Mouse (Mus musculus) liver, adult 2 months (tissue): ENCODE results near the gene Ccdc141. TPM values are rescaled to one million over a fixed set of nuclear protein-coding genes. Genes with fewer than 3 reads are reported as not detected.

Experiments used
- DNase-seq: peaks from one replicate; pipeline ENCODE4 v3.0.0-alpha.2; 2011; ENCODE audit warnings: low read depth, low spot score; ENCODE audit errors: extremely low read depth
- H3K27ac ChIP-seq: fragments of 200-500 bp; replicated peaks from 2 replicates; pipeline ENCODE4 v1.5.1; 2012; ENCODE audit warnings: low read depth, mild to moderate bottlenecking, control low read depth, inconsistent platforms, low read length; ENCODE audit not compliant: insufficient read depth
- H3K27me3 ChIP-seq: fragments of 200-500 bp; 2 replicates; pipeline ENCODE4 v1.6.1; 2012; ENCODE audit warnings: mild to moderate bottlenecking, moderate library complexity, low read length, inconsistent platforms; ENCODE audit not compliant: control insufficient read depth, insufficient read depth
- H3K36me3 ChIP-seq: fragments of 200-500 bp; 2 replicates; pipeline ENCODE4 v1.6.1; 2012; ENCODE audit warnings: low read length, inconsistent platforms; ENCODE audit not compliant: control insufficient read depth, insufficient read depth
- H3K4me1 ChIP-seq: fragments of 200-500 bp; 2 replicates; pipeline ENCODE4 v1.6.1; 2011; ENCODE audit warnings: low read length; ENCODE audit not compliant: control insufficient read depth, insufficient read depth
- H3K4me3 ChIP-seq: fragments of 200-500 bp; 2 replicates; pipeline ENCODE4 v1.5.1; 2011; ENCODE audit warnings: low read depth, mild to moderate bottlenecking, control low read depth, low read length, moderate library complexity; ENCODE audit not compliant: insufficient read depth
- H3K79me2 ChIP-seq: fragments of 200-500 bp; 2 replicates; pipeline ENCODE4 v1.6.1; 2012; ENCODE audit warnings: inconsistent platforms, mild to moderate bottlenecking, low read length, moderate library complexity; ENCODE audit not compliant: control insufficient read depth, insufficient read depth
- H3K9ac ChIP-seq: fragments of 200-500 bp; 2 replicates; pipeline ENCODE4 v1.6.1; 2012; ENCODE audit warnings: low read depth, mild to moderate bottlenecking, control low read depth, inconsistent platforms, low read length
- CTCF ChIP-seq: fragments of 200-500 bp; IDR thresholded peaks from 2 replicates; pipeline ENCODE4 v1.5.1; 2011; ENCODE audit warnings: low read depth, low read length, control low read depth
- POLR2A ChIP-seq: fragments of 200-500 bp; IDR thresholded peaks from 2 replicates; pipeline ENCODE4 v1.6.1; 2011; ENCODE audit warnings: low read length, control low read depth; ENCODE audit not compliant: insufficient read depth; ENCODE audit errors: extremely low read depth
- WGBS: fragments of 180-500 bp; shearing (Covaris S2); methylation state at CpG from one replicate; pipeline ENCODE4 v1.1.7; 2018; 5-methylcytosine and 5-hydroxymethylcytosine counted together
- polyA plus RNA-seq: library from polyadenylated mRNA; depleted of rRNA; stranded (reverse); fragments of >200 nt; gene quantifications from 2 replicates; pipeline ENCODE4 v1.2.3, GENCODE M21; 2012
- total RNA-seq: library from RNA; depleted of rRNA; stranded (reverse); fragments of >200 nt; gene quantifications from 2 replicates; pipeline ENCODE4 v1.2.3, GENCODE M21; 2014

The Ccdc141 gene
- total and polyA plus RNA-seq, 2 experiments = 8.6 to 17.7 TPM

DNA sequence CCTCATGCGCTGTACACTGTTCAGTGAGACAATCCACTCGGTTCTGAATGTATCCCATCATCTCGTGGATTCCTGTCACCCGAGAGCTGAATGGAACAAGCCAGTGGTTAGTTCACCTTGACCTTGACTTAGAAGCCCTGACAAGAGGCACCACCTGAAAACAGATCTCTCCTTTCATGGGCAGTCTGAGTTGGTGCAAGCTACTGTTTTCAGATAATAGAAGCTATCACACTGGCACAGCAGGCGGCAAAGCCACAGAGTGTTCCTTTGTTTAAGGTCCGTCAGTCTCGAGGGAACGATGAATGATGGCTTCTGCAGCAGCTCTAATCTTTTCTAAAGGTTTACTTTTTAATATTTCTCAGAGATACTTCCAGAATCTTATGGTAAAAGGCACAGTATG lies 110.8 kb downstream of the Ccdc141 start:
- Histone ChIP-seq H3K4me1 (no peaks in the 10 kb centered on the region), H3K9ac (no peak overlapping the region), H3K27ac (no peak overlapping the region), H3K4me3 (no peak overlapping the region), H3K36me3 (peaks cover 15% of the 10 kb centered on the region), H3K79me2 (no peaks in the 10 kb centered on the region), H3K27me3 (no peaks in the 10 kb centered on the region)
- TF ChIP-seq POLR2A = no peak
- TF ChIP-seq CTCF = no peak
- WGBS = 89% methylated on average over 8 of the region's 8 CpGs
- no peak for DNase-seq

DNA sequence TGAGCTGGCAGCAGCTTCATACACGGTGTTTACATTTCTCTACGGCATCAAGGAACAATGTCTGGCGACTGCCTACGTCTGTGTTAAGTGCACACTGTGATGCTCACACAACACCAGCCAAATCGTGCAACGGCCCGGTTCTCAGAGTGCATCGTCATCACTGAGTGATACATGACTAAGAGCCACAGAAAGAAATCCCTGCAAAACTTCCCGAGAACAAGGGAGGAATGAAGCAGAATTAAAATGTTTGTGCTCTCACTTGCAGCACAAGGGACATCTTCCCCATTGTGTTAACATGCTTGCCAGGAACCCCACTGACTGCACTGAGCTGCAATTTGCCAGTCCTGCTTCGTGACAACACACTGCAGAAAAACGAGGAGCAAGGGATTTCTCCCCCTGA lies 114.1 kb downstream of the Ccdc141 start:
- no peak overlapping the region for H3K27ac ChIP-seq
- H3K4me1 ChIP-seq = no peaks in the 10 kb centered on the region
- H3K79me2 ChIP-seq = no peaks in the 10 kb centered on the region
- no peak for DNase-seq
- 83% methylated on average over 11 of the region's 11 CpGs for WGBS
- H3K36me3 ChIP-seq = peaks cover 32% of the 10 kb centered on the region
- no peak overlapping the region for H3K4me3 ChIP-seq
- H3K27me3 ChIP-seq = no peaks in the 10 kb centered on the region
- TF ChIP-seq POLR2A = no peak
- TF ChIP-seq CTCF = no peak
- no peak overlapping the region for H3K9ac ChIP-seq

DNA sequence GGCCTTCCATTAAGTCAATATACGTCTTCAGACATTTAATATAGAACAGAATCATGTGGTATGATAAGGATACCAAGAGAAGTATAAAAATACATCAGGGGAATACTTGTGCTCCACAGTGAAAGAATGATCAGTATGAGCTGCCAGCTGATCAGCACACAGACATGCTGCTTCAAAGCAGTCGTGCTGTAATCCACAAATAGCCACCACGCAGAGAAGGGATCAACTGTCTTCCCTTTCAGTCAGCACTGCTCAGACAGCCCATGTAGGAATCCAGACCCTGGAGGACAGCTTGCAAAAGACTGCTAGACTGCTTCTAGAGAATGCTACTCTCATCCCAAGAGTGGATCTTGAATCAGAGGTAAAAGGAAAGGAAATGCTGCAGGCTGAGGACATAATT lies 127.5 kb downstream of the Ccdc141 start:
- 87% methylated on average over 3 of the region's 3 CpGs for WGBS
- DNase-seq = no peak
- no peak overlapping the region for H3K4me3 ChIP-seq
- no peaks in the 10 kb centered on the region for H3K27me3 ChIP-seq
- H3K4me1 ChIP-seq = no peaks in the 10 kb centered on the region
- TF ChIP-seq CTCF = no peak
- no peak for TF ChIP-seq POLR2A
- peaks cover 24% of the 10 kb centered on the region for H3K36me3 ChIP-seq
- no peak overlapping the region for H3K27ac ChIP-seq
- H3K9ac ChIP-seq = no peak overlapping the region
- no peaks in the 10 kb centered on the region for H3K79me2 ChIP-seq

DNA sequence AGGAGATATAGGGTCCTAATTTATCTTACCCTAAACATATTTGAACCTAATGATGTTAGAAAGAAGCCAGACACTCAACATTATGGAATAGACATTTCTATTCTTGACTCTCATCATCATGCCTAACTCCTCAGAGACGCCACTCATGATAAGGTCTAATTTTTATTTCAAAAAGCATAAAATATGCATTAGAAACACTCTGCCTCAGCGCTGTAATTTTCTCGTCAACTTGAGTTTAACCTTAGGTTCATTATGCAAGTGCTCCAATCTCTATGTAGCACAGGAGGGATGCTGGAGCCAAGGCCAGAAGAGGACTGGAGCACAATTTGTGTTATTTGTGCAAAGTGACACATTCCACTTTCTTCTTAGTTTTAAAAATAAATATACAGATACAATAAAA lies 130.8 kb downstream of the Ccdc141 start:
- H3K27ac ChIP-seq = no peak overlapping the region
- H3K36me3 ChIP-seq = peaks cover 29% of the 10 kb centered on the region
- no peak for DNase-seq
- no peaks in the 10 kb centered on the region for H3K79me2 ChIP-seq
- H3K4me1 ChIP-seq = no peaks in the 10 kb centered on the region
- no peak for TF ChIP-seq POLR2A
- TF ChIP-seq CTCF = no peak
- H3K4me3 ChIP-seq = no peak overlapping the region
- no peaks in the 10 kb centered on the region for H3K27me3 ChIP-seq
- 91% methylated on average over 3 of the region's 3 CpGs for WGBS
- H3K9ac ChIP-seq = no peak overlapping the region

DNA sequence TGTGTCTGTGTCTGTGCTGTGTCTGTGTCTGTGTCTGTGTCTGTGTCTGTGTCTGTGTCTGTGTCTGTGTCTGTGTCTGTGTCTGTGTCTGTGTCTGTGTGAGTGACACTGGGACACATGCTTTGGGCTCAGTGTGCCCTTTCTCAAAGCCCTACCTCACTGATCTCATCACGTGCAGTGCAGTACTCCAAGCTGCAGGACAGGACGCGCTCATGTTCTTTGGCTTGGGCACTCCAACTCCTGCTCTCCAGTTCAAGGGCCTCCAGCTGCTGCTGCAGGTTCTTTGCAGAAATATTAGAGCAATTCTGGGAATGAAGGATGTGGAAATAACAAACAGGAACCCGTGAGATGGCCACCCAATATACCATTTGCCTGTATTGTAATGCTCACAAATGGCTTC lies 131.2 kb downstream of the Ccdc141 start:
- Histone ChIP-seq H3K79me2 (no peaks in the 10 kb centered on the region), H3K4me1 (no peaks in the 10 kb centered on the region), H3K4me3 (no peak overlapping the region), H3K9ac (no peak overlapping the region), H3K27ac (no peak overlapping the region), H3K36me3 (peaks cover 29% of the 10 kb centered on the region), H3K27me3 (no peaks in the 10 kb centered on the region)
- 85% methylated on average over 4 of the region's 4 CpGs for WGBS
- TF ChIP-seq CTCF = no peak
- TF ChIP-seq POLR2A = no peak
- no peak for DNase-seq

DNA sequence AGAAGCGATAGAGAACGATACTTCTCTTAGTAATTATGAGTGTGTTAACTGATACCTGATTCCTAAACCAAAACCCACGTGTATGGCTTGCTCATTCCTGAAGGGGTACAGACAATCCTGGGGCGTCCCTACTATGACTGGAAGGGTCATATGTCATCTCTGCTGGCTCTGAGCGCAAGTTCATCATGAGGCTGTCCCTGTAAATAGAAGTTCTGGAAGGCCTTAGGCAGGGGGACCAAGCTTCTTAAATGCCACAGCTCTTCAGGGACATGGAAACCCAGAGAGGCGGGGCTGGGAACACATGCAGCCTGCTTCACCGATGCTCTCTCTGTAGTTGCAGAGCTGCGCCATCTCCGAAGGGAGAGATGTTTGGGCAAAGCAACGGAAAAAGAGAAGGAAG lies 133.2 kb downstream of the Ccdc141 start:
- no peak overlapping the region for H3K27ac ChIP-seq
- no peak overlapping the region for H3K9ac ChIP-seq
- TF ChIP-seq POLR2A = no peak
- no peak for TF ChIP-seq CTCF
- H3K4me3 ChIP-seq = no peak overlapping the region
- DNase-seq = no peak
- no peaks in the 10 kb centered on the region for H3K4me1 ChIP-seq
- H3K27me3 ChIP-seq = no peaks in the 10 kb centered on the region
- peaks cover 25% of the 10 kb centered on the region for H3K36me3 ChIP-seq
- 88% methylated on average over 10 of the region's 10 CpGs for WGBS
- no peaks in the 10 kb centered on the region for H3K79me2 ChIP-seq
